Mouse (Mus musculus) embryonic fibroblast, embryonic 13.5 days (primary cell): ENCODE results near the gene Skida1.

ENCODE experiments used
- CTCF ChIP-seq: IDR thresholded peaks from 2 replicates; pipeline ENCODE4 v1.5.1; 2011; ENCODE audit warnings: mild to moderate bottlenecking, control low read depth, low read length, moderate library complexity, borderline replicate concordance; ENCODE audit not compliant: insufficient read depth
- POLR2A ChIP-seq: IDR thresholded peaks from 2 replicates; pipeline ENCODE4 v1.6.1; 2011; ENCODE audit warnings: low read depth, mild to moderate bottlenecking, control low read depth, low read length, moderate library complexity

- peak; percentile 61 for TF ChIP-seq POLR2A
- no peak for TF ChIP-seq CTCF
Observed at GRCm38 (mm10) chr2:18057336-18058145, 8.7 kb upstream of the Skida1 start.
